Mouse (Mus musculus) cerebellum, adult 9-11 months (tissue): Measurements from ENCODE around the gene Fgf15.
"Not testable (repeated sequence)": the region's sequence is repeated elsewhere in the genome, so short reads cannot be mapped to it uniquely, and the experiment has no call there.

Experiments
- DNase-seq: peaks from one replicate; pipeline ENCODE4 v3.0.0; 2022

Fgf15 gene

DNA sequence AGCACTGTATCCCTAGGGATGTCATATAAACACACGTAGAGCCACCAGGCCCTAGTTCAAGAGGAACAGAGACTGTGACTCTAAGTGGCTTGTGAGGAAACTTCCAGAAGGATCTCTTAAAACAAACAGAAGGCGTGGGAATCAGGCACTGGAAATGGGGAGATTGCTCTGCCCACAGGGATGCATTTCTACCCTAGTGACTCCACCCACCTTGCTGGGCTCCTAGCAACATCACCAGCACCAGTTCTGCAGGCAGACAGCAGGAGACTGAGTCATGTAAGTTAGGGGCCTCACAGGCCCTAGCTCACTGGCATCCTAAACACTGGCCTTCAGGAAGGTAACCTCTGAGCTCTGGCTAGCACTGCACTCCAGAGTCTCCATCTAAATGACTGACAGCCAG lies 4.5 kb upstream of the Fgf15 start:
- no peak for DNase-seq

DNA sequence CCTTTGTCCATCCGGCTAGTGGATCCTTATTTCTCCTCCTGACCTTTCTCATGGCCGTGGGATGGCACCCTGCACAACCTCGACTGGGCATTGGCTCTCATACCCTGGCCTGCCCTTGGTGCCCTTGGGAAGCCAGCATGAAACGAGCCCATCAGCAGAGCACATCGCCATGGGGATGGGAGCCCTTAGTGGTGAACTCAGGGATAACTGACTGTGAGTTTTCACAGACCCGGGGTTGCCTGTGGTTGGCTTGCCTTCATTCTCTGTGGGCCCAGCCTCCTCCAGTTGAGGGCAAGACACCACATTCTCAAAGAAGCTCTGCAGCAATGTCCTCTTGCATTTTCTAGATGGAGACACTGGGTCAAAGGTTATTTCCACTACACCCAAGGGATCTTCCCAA lies 4.0 kb upstream of the Fgf15 start:
- no peak for DNase-seq

DNA sequence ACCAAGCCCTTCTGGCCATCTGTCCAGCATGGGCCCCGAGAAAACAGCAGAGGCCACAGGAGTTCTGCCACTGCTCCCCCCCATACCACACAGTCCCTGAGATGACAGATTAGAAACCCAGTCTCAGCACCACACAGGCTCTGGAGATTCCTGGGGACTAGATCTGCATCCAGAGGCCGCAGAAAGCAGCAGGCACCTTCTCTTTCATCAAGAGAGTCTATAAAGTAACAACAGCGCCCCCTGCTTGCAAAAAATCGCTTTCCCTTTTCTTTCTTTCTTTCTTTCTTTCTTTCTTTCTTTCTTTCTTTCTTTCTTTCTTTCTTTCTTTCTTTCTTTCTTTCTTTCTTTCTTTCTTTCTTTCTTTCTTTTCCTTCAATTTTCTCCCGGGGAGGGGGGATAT lies 2.1 kb upstream of the Fgf15 start:
- DNase-seq = no peak

DNA sequence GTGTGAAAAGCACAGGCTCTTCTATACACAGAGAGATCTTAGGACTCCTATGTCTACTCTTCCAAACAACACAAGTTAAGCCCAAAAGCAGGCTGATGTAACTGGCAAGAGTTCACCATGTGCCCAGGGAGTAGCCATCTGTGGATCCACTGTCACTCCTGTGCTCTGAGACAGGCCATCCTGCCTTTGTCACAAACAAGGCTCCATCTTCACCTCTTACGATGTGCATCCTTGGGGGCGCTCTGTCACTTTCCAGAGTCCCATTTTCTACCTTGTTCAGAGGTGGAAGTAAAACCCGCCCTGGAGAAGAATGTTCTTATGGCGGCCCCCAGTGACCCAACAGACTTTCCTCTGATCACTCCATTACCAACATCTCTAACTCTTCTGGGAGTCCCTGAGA lies 1.6 kb upstream of the Fgf15 start:
- no peak for DNase-seq

DNA sequence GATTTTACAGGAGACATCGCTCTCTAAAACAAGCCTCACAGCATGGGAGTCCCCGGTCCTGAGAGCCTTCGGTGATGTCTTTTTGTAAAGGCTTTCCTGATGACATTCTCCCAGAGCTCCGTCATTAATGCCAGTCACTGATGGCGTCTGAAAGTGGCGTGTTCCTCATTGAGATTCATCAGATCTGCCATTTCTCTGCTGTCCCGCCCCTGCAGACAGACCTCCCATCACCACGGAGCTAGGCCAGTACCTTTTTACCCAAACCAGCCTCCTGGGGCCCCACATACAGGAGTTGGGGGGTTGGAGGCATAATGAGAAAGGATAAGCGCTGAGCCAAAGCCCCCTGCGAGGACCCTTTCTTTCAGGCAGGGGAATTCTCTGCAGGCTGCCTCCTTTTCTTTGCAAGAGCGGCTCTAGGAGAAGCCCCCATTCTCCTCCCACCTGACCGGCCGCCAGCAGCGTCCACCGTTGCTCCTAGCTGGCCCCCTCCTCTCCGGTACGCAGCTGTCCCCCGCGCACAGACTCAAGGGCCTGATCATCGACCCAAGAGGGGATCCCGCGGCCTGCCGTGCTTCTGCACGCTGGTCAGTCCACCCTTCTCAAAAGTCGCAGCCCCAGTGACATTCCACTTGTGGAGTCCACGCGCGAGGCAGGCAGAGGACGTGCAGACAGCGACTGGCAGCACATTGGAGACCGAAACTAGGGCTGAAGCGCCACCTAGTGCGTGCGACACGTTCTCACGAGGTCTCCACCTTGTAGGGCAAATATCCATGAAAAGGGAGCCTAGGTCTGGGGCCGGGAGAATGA lies 823 bp upstream of the Fgf15 start:
- DNase-seq = peak; percentile 67

DNA sequence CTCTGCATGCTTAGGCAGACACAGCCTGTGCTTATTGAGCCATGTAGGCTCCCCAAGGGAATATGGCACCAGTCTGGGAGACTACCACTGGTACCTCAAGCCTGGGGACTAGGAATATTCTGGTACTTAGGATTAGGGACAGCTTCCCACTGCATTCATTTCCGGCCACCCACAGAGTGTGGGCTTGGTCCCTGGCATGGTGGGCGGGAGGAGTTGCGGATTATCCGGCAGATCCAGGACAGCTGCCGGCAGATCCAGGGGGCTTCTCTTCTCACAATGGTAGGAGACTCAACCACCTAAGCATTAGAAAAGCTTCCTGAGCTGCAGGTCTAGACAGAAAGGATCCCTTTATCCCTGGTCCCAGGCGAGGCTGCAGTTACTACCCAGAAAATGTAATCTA lies 2.2 kb downstream of the Fgf15 start:
- DNase-seq = no peak

DNA sequence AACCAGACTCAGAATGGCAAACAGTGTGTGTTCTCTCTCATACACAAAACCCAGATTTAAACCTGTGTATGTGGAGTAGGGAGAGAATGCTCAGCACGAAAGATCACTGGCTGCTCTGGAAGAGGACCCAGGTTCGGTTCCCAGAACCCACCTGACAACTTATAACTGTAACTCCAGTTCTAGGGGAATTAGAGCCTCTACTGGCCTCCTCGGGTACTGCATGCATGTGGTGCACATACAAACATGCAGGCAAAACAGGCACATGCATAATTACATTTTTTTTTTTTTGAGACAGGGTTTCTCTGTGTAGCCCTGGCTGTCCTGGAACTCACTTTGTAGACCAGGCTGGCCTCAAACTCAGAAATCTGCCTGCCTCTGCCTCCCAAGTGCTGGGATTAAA lies 9.2 kb downstream of the Fgf15 start:
- DNase-seq = not testable (repeated sequence)

DNA sequence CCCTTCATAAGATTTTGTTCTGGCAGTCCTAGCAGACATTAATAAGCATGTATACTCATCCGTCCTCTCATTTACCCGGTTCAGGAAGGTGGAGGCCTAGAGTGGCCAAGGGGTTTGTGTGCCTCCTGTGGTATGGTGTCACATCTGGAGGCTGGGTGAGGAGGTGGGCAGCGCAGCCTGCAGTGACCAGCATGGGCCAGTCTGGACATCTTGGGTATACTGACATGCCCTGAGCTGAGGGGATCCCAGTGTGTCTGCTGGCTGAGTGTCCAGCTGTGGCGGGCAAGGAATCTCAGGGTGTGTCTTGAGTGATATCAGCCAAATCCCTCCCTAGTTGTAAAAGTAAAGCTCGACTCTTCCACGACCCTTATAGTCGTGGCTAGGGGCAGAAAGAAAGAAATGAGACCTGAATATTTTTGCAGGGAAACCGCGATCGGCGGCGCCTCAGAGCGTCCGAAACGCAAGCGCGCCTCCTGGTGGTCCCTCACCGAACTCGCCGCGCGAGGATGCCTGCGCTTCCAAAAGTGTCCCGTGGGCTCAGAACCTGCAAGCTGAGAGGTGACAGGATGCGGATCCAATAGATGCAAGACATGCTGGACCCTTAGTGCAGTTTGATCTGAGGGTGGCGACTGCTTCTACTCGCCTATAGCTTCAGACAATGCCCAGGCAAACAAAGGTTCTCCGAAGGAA lies 10.5 kb downstream of the Fgf15 start:
- DNase-seq = no peak

DNA sequence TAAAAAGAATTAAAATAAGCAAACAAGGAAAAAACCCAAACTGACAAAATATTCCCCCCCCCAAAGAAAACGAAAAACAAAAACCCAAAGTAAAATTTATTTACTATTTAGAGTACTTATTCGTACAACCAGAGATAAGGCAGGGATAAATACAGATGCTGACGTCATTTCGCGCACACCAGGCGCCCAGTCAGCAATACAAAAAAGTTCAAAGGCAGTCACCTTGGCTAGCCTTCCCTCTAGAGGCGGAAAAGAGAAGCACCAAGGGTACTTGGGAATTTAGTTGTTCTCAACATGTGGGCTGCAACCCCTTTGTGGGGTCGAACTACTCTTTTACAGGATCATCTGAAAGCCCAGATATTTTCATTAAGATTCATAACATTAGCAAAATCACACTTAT lies 11.5 kb downstream of the Fgf15 start:
- no peak for DNase-seq

DNA sequence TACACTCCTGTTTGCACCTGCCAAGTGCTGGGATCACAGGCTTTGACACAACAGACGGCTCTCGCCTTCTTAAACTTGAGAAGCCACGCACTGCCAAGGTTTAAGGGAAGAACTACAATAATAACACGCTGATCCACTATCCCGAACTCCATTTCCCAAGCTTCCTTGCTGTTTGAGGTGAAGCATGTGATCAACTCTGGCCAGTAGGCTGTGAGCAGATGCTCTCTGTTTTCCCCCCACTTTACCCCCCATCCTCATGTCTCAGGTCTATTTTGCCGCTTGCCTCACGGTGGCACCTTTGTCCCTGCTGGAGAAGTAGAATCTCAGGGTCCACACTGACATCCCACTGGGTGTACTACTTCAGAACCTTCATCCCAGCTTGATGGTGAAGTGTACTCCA lies 12.4 kb downstream of the Fgf15 start:
- DNase-seq = no peak

DNA sequence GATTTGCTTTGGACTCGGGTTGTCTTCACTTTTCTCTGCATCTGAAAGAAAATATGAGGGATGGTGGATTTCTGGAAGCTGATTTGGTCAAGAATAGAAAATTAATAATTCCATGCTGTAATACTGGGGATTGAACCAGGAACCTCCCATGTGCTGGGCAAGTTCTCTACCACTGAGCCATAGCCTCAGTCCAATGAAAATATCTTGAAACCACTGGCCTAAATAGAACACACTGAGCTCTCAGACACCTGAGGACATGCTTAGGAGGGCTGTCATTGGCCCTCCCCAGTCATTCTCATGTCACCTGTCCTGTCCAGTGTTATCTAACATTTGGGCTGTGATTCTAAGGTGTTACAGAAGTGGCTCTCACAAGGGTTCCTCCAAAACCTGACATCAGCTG lies 14.8 kb downstream of the Fgf15 start:
- DNase-seq = no peak

DNA sequence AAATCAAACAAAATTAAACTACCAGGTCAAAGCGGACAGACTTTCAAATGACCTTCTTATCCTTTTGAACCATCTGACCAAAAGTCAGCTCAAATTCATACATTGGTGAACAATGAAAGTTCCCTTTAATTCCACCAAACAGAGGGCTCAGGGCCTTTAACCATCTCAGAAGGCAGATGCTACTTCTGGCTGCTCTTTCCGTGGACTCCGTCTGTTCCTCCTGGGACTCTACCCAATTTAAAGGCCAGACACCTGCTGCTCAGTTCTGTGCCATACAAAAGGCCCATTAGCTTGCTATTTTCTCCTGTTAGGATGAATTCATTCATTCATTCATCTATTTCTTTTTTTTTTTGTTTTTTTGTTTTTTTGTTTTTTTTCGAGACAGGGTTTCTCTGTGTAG lies 16.6 kb downstream of the Fgf15 start:
- DNase-seq = peak; percentile 86

DNA sequence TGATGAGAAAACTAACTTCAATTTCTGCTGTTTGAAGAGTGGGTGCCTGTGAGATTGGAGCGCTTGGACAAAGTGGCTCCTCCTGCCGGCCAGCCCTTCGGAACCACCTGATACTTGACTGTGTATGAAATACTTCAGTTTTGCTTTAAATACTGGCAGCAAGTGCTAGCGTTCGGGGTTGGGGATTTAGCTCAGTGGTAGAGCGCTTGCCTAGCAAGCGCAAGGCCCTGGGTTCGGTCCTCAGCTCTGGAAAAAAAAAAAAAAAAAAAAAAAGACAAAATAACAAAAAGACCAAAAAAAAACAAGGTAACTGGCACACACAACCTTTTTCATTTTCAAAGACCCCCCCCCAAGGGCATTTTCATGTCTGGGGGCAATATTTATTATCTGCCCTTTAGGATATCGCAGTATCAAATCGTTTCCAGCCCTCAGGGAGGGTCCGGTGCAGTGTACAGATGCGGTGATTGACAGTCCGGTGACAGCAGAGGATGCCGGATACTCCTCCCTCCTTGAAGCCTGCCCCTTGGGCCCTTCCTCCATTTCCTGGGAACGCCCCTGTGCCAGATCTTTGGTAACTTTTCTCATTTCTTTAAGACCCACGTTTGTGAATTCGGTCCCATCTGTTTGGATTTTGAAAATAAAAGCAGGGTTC lies 18.1 kb downstream of the Fgf15 start:
- DNase-seq = no peak

DNA sequence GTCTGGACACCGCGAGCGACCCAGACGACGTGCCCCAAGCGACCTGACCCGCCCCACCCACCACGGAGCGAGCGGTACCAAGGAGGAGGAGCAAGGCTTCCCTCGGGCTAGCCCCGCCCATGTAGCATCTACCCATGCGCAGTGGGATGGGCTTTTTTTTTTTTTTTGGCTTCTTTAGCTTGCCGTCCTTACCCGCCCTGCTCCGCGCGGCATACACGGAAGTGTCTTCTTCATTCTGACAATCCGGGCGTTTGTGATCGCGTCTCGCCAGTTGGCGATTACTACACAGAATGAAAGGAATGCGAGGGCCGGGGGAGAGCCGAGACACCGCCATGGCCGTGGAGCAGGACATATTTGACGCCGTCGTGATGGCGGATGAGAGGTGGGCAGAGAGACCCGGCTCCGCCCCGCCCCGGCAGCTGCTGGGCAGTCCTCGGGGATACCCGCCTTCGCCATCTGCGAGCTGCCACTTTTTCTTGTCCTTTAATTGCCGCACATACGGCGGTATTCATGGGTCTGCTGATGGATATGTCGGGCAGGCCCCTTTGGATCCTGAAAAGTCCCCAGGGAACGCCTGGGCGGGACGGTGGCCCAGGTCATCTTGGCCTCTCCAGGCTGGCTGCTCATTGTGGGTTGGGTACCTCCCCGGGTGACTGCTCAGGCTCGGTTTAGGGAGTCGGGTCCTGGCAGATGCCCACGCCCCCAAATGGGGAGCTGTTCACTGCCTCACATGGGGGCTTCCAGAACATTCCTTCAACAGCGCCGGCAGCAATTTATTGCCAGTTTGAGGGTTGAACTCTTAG lies 18.8 kb downstream of the Fgf15 start, which contains the start of gene LTO1:
Gene LTO1, plus strand, starts transcription at position 153 of the 803 bp plus-strand sequence.
- peak; percentile 91 for DNase-seq

DNA sequence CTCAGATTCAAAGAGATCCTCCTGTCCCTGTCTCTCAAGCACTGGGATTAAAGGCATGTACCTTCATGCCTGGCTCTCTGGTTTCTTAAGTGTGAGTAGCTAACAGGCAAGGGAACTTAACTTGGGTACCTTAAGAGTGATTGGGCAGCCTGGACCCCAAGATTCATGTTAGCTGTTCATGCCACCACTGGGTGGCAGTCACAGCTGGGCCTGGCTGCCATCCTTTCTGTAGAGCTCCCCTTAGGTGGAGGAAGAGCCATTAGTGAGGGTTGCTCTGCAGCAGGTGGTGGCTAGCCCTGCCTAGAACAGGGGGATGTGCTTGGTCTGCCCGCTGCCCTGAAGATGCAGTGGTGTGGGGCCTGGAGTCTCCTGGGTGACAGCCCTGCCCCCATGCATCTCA lies 22.5 kb downstream of the Fgf15 start:
- DNase-seq = no peak

DNA sequence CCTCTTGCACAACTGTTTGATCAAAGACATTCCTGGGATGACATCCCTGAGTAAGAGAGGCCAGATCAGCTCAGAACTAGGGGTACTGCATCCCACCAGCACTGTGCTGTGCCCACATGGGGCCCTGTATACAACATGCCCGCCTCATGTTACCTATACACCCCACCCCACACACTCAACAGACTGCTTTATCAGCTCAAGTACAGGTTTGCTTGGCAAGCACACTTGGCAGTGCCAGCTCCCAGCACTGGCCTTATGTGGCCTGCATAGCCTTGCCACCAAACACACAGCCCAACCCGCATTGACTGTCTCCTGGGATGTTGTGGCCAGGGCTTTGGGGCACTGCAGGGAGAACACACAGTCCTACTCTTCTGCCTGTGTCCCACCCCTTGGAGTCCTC lies 31.3 kb downstream of the Fgf15 start:
- no peak for DNase-seq

DNA sequence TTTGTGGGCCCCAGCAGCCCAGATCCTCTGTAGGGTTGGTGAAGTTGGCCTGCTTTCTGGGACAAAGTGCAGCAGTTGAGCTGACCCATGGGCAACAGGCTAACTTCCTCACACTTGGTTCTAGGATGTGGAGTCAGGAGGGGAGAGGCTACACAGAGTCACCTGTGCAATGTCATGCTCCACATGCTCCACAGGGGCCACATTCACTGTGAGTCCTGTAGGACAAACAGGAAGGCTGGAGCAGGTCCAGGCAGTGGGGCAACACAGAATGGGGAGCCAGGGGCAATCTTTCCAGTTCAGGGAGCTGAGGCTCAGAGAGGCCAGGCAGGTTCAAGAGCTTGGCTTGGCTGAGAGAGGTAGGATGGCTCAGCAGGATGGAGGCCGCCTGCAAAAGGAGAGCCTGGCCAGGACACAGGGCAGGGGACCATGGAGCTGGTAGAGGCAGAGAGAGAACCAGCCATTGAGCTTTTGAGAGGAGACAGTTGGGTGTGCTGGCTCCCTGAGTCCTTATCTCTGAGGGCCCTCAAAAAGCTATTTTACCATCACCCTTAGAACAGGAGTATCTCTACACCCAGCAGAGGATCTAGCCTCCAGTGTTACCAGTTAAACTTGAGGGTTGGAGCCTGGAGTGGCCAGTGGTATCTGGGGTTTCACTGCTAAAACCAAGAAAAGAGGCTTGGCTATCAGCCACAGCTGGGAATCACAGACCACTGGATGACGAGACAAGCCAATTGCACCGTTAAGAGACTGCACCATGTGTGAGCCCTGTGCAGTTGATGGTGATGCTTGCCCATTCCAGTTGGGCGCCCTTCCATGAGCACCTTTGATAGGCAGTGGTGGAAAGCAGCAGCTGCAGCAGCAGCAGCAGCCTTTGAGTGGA lies 31.9 kb downstream of the Fgf15 start:
- DNase-seq = no peak

DNA sequence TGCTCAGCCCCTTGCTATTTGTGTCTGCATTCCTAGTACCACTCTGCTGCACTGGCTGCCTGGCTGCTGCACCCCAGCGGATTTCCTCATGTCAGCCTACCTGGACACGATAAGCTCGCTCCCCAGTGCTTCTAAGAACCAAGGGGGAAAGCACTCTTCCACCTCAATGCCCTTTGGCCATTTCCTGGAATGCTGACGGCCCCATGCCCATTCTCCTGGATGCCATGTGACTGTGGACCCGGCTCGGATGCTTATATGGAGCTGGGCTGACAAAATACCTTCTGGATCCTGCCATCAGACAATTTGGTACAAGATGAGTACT lies 32.5 kb downstream of the Fgf15 start:
- DNase-seq = no peak

DNA sequence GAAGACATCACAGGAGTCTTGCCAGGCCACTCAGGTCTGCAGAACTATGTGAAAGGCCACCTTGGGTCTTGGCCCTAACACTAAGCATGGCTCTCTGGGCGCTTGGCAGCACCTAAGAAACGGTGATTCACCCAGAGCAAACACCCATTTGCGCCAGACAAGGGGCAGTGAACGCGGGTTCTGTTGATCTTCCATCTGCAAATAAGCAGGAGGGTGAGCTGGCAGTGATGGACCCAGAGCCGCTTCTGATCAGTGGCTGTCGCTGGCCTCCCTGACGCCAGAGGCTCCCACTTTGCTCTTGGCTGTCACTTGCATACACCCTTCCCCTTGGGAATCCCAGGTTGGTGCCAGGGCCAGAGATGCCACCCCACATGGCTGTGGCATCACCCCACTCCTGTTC lies 33.2 kb downstream of the Fgf15 start:
- no peak for DNase-seq

DNA sequence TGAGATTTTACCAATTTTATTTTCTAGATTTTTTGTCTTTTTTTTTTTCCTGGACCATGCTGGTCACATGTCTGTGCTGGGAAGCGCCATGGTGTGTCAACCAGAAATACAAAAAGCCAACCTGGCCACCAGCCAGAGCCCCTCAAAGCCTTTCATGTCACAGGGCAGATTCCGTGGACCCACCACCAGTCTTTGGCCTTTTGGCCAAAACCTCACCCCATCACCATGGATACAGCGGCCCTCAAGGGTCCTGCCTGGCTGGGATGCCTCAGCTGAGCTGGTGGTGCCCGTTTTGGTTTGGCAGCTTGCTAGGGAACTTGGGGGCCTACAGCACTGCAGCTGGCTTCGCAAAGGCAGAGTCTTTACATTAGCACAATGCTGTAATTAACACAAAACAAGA lies 33.6 kb downstream of the Fgf15 start:
- no peak for DNase-seq

DNA sequence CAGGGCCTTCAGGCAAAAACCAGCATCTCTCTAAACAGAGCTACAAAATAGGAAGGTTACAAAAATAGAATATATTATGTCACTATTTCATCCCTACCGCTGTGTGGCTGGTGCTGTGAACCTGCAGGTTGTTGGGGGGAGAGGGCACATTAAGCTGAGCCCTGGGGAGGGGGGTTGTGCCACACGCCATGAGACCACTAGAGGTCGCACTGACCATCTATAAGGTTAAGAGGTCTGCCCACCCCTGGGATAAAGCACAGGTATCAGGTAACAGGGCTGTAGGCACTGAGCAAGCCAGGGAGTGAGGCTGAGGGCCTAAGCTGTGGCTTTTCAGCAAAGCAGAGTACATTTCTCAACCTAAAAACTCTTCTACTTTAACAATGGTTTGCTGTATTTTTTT lies 35.4 kb downstream of the Fgf15 start:
- DNase-seq = no peak

DNA sequence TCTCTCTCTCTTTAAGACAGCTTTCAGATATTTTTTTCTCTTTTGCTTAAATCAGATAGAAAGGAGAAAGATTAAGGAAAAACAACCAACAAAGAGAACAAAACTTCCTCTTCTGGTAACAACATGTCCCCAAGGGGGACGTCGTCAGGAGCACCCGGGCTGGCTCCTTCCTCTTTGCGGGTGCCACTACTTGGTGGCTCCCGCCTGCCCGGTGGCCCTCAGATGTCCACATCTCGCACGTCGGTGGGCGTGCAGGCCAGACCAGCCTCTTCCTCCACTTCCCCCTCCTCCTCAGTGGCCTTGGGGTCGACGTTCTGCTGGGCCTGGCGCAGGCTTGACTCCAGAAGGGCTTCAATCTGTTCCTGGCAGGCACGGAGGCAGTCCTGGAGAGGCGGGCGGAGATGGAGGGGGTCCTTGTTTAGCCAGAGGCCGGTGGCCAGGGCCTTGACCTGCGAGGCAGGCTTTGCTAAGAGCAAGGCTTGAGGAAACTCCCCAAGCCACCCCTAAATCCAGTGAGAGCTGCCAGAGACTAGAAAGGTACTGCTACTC lies 36.1 kb downstream of the Fgf15 start:
- DNase-seq = no peak
